In the genomic region with DNA sequence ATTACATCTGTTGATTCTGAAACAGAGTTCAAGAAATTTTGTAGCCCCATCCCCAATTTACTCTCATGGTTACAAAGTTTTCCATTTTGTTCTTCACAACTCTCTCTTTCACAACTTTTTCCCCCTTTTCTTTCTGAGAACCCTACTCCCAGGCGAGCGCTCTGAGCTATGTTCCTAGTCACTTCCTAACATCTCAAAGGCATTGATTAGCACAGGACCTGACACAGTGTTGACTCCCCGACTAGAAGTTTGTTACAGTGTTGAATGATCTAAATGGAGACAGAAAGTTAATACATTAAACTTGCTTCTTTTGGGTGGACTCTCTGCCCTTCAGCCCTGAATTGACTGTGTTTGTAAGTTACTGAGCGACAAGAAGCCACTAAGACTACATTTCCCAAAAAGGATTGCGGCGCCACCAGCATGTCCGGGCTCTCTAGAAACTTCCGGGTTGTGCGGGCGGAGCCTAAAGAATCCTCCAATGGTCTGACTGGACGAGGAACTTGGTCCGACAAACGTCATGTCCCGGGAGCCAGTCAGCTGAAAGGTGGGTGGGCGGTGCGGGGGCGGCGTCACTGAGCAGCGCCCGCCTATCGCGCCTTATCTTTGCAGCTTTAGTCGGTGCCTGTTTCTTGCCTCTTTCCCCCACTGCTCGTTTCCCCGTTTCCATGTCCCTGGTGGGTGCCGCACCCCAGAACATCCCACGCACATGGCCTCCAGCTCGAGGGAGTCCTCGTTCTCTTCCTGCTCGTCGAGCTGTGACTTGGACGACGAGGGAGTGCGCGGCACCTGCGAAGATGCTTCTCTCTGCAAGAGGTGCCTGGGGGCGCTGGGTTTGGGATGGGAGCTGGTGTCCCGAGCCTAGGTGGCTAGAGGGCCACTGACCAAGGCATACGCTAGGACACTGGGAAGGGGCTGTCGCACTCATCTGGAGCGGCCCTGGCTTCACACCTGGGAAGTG, we compare ENCODE assay signal across 8 mouse cellular contexts. TPM values are rescaled to one million over a fixed set of nuclear protein-coding genes. Genes with fewer than 3 reads are reported as not detected.
DNase-seq lines count a peak whose midpoint lies in the region; ATAC-seq lines count a peak whose summit lies in the region.

No protein-coding gene starts in this region.

- peak overlapping the region; percentile 83 for H3K4me2 ChIP-seq in hindbrain, embryonic 12.5 days (replicated peaks)

- H3K9me3 ChIP-seq in hindbrain, embryonic 12.5 days (replicated peaks), result no peaks in the 10 kb centered on the region

- H3K27ac ChIP-seq in hindbrain, embryonic 12.5 days, result peak overlapping the region; percentile 73

- H3K36me3 ChIP-seq in hindbrain, embryonic 12.5 days, result no peaks in the 10 kb centered on the region

- no peaks in the 10 kb centered on the region; the same call in 1 of the 2 replicates for H3K27me3 ChIP-seq in hindbrain, embryonic 12.5 days

- H3K9ac ChIP-seq in hindbrain, embryonic 12.5 days, result peak overlapping the region; percentile 82

- H3K4me1 ChIP-seq in hindbrain, embryonic 12.5 days, result peaks cover 17% of the 10 kb centered on the region

- ATAC-seq in hindbrain, embryonic 12.5 days (ENCODE audit: low FRiP score), result peak; percentile 99

- peak; percentile 96 for DNase-seq in NIH3T3 (ENCODE audit: low read depth)
- peak; percentile 95 to 97 for DNase-seq in cerebellum, postnatal 10 days
- peak; percentile 93 to 96 for DNase-seq in frontal cortex, postnatal 10 days (ENCODE audit: low spot score in 2 of 2)
- DNase-seq in layer of hippocampus, postnatal 14 days (ENCODE audit: low spot score in 2 of 2), result peak; percentile 88 to 98
- peak; percentile 93 for DNase-seq in lung, postnatal 14 days
- DNase-seq in retina, adult 2 months (ENCODE audit: low read depth, low spot score), result peak; percentile 91
- DNase-seq in thymus, postnatal 36 days, result peak; percentile 90 to 95

- peak overlapping the region; percentile 88 for H3K4me3 ChIP-seq in hindbrain, embryonic 12.5 days

- WGBS in hindbrain, embryonic 12.5 days, result 4% methylated on average over 41 of the region's 41 CpGs

RNA-seq across cellular contexts. Expression of a gene that starts 8.0 kb away (rescaled TPM):
- polyA plus RNA-seq in hindbrain, embryonic 12.5 days (2016; fragmentation: Nextera tagmentation; extraction: Ambion mirVana), result 23.7 and 25.2 TPM in 2 replicates
- total RNA-seq in layer of hippocampus, postnatal 14 days (2021), result 10 to 100 TPM; 20.0 to 22.6 TPM

RNA-seq across cellular contexts. Expression of a gene that starts 8.1 kb away (rescaled TPM):
- 62.1 and 63.3 TPM in 2 replicates for polyA plus RNA-seq in hindbrain, embryonic 12.5 days (2016; fragmentation: Nextera tagmentation; extraction: Ambion mirVana)
- total RNA-seq in layer of hippocampus, postnatal 14 days (2021), result 10 to 100 TPM; 85.1 to 87.4 TPM

Comparison
In these comparisons a context has a peak if more than half of its experiments do, and no peak if none do; other contexts are left out.
1. Peak in every context shown above with its lines: DNase-seq, ATAC-seq, H3K4me3 ChIP-seq and H3K27ac ChIP-seq.